Mouse (Mus musculus) hindbrain, postnatal 0 days (tissue): ENCODE results near the gene St3gal4. TPM values are rescaled to one million over a fixed set of nuclear protein-coding genes. Genes with fewer than 3 reads are reported as not detected.

Source experiments
- ATAC-seq: fragments of 200-750 bp; cut with Nextera tagmentation; 2 replicates; pipeline ENCODE4 v1.8.0; 2017; ENCODE audit warnings: mild to moderate bottlenecking, moderate TSS enrichment, moderate library complexity
- DNase-seq: peaks from one replicate; pipeline ENCODE4 v3.0.0-alpha.2; 2015; ENCODE audit warnings: low spot score
- H3K27ac ChIP-seq: fragments of 300-500 bp; sonication (generic); 2 replicates; pipeline ENCODE4 v1.5.1; 2014; ENCODE audit warnings: mild to moderate bottlenecking
- H3K27me3 ChIP-seq: fragments of 300-500 bp; sonication (generic); 2 replicates; pipeline ENCODE4 v1.6.1; 2014; ENCODE audit warnings: low read length, mixed read lengths; ENCODE audit not compliant: insufficient read depth
- H3K36me3 ChIP-seq: fragments of 300-500 bp; sonication (generic); 2 replicates; pipeline ENCODE4 v1.6.1; 2014; ENCODE audit warnings: low read length, mixed read lengths; ENCODE audit not compliant: insufficient read depth
- H3K4me1 ChIP-seq: fragments of 300-500 bp; sonication (generic); 2 replicates; pipeline ENCODE4 v1.6.1; 2014; ENCODE audit warnings: antibody characterized with exemption, low read length, mixed read lengths; ENCODE audit not compliant: insufficient read depth
- H3K4me2 ChIP-seq: fragments of 300-500 bp; sonication (generic); 2 replicates; pipeline ENCODE4 v1.6.1; 2014; ENCODE audit warnings: low read depth, mild to moderate bottlenecking, low read length, moderate library complexity, mixed read lengths
- H3K4me3 ChIP-seq: fragments of 300-500 bp; sonication (generic); 2 replicates; pipeline ENCODE4 v1.5.1; 2014; ENCODE audit warnings: low read length
- H3K9ac ChIP-seq: fragments of 300-500 bp; sonication (generic); replicated peaks from 2 replicates; pipeline ENCODE4 v1.6.1; 2014; ENCODE audit warnings: mild to moderate bottlenecking, low read length, moderate library complexity, mixed read lengths
- H3K9me3 ChIP-seq: fragments of 300-500 bp; sonication (generic); 2 replicates; pipeline ENCODE4 v1.6.1; 2016; ENCODE audit warnings: low read length, mixed read lengths
- CTCF ChIP-seq: IDR thresholded peaks from 2 replicates; pipeline ENCODE4 v1.5.1; 2016; ENCODE audit warnings: antibody characterized with exemption, control low read depth, low read depth
- WGBS: fragments of 180-500 bp; shearing (Covaris S2); extraction: QIAGEN DNeasy Blood & Tissue Kit; methylation state at CpG from one replicate; pipeline ENCODE4 v1.1.7; 2014; 5-methylcytosine and 5-hydroxymethylcytosine counted together
- polyA plus RNA-seq: library from polyadenylated mRNA; unstranded; fragments of >200 nt; fragmentation: Nextera tagmentation; extraction: Ambion mirVana; gene quantifications from 2 replicates; pipeline ENCODE4 v1.2.1, GENCODE M21; 2015
- total RNA-seq: library from RNA; depleted of rRNA; stranded (reverse); fragments of >200 nt; gene quantifications from 2 replicates; pipeline ENCODE4 v1.2.3, GENCODE M21; 2014

The St3gal4 gene
- total and polyA plus RNA-seq, 2 experiments from 2014 or later, result 16.4 to 31.4 TPM

DNA sequence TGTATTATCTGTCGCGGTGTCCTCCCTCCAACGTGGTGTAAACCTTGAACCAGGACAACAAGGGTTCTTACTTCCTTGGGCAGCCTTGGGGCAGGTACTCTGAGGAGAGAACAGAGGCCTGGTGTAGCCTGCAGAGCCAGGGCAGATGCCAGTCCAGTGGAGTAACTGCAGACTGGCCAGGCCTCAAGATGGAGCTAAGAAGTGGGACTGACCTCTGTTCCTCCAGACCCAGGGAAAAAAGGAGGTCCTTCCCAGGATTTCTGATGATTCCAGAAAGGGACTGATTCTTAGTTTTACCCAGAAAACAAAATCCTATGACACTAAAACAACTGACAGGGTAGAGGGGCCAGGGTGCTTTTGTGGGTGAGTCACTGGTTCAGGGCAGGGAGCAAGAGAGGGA, 4.8 kb downstream of the St3gal4 start:
- TF ChIP-seq CTCF, result no peak
- Histone ChIP-seq H3K27me3 (no peaks in the 10 kb centered on the region), H3K9me3 (no peaks in the 10 kb centered on the region), H3K4me2 (no peak overlapping the region), H3K9ac (no peak overlapping the region), H3K4me3 (no peak overlapping the region), H3K36me3 (no peaks in the 10 kb centered on the region), H3K4me1 (peaks cover 24% of the 10 kb centered on the region), H3K27ac (no peak overlapping the region)
- DNase-seq, result no peak
- 90% methylated on average over 3 of the region's 3 CpGs for WGBS
- no peak for ATAC-seq

DNA sequence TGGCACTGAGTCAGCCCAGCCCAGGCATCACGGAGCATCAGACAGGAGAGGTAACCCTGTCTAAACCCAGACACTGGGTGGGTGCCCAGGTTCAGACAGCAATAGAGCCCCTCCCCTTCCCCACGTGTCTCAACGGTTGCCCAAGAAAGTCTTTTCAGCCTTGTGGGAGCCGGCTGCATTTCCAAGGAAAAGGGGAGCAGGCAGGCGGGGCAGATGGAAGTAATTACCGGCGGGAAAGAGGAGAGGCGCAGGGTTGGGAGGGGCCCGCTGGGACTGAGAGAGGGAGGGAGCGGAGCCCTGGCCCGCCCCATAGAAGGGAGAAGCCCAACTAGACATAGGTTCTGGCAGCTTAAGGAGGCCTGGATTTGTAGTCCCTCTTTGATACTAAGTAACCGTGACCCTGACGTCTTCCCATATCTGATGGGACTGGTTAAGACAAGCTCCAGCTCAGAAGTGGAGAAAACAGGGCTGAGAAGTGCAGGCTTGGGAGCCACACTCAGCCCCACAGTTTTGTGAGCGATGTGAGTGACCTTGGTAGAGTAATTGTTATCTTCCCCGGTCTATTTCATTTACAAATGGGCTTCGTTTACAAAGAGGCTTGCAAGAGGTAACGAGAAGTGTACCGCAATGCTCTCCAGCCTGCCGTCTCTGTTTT, 7.0 kb downstream of the St3gal4 start:
- ATAC-seq (no peak), DNase-seq (peak; percentile 33)
- 26% methylated on average over 19 of the region's 19 CpGs for WGBS
- no peaks in the 10 kb centered on the region for H3K27me3 ChIP-seq
- H3K9ac ChIP-seq, result no peak overlapping the region
- no peaks in the 10 kb centered on the region for H3K36me3 ChIP-seq
- H3K27ac ChIP-seq, result no peak overlapping the region
- H3K4me2 ChIP-seq, result peak overlapping the region; percentile 20
- H3K9me3 ChIP-seq, result no peaks in the 10 kb centered on the region
- TF ChIP-seq CTCF, result no peak
- H3K4me1 ChIP-seq, result peaks cover 15% of the 10 kb centered on the region
- H3K4me3 ChIP-seq, result no peak overlapping the region

DNA sequence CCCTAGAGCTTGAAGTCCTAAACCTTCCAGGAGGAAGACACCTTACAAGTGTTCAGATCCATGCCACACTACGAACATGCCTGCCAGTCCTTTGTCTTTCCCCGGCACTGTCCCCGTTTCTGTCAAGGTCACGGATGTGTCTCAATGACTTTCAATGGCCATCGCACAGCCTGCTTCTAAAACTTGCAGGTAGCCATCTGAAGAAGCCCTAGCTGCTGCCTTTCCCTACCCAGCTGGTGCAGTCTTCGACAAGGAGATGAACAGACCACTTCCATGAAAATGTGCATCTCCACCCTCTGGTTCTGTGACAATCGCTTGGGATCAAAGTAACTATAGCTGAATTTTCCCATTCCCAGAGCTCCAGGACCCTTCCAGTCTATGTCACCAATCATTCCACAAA, 7.6 kb downstream of the St3gal4 start:
- ATAC-seq (no peak), DNase-seq (no peak)
- Histone ChIP-seq H3K4me2 (peak overlapping the region; percentile 20; the same call in 1 of the 2 replicates), H3K4me1 (peaks cover 16% of the 10 kb centered on the region), H3K4me3 (no peak overlapping the region), H3K9ac (no peak overlapping the region), H3K27ac (no peak overlapping the region), H3K36me3 (no peaks in the 10 kb centered on the region), H3K9me3 (no peaks in the 10 kb centered on the region), H3K27me3 (no peaks in the 10 kb centered on the region)
- TF ChIP-seq CTCF, result no peak
- WGBS, result 80% methylated on average over 7 of the region's 7 CpGs

DNA sequence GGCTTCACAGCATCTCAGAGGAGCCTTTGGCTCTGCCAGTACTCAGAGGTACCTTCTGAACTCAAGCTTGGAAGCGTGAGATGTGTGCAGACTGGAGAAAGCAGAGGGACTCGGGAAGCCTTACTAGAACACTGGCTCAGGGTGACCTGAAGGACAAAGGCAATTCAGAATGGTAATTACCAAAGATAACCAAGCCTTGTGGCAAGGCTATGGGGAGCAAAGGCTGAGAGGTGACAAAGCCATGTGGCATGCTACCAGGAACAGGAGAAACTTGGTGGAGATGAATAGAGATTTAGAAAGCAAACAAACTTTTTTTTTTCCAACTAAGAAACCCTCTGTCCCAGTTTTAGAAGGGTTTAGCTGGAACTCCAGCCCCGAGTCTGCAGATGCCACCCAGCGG, 8.5 kb downstream of the St3gal4 start:
- Histone ChIP-seq H3K27me3 (no peaks in the 10 kb centered on the region), H3K9ac (no peak overlapping the region), H3K27ac (no peak overlapping the region), H3K4me1 (peaks cover 17% of the 10 kb centered on the region), H3K9me3 (no peaks in the 10 kb centered on the region), H3K4me3 (no peak overlapping the region), H3K36me3 (no peaks in the 10 kb centered on the region), H3K4me2 (no peak overlapping the region)
- TF ChIP-seq CTCF, result no peak
- DNase-seq, result no peak
- WGBS, result 78% methylated on average over 4 of the region's 4 CpGs
- ATAC-seq, result no peak

DNA sequence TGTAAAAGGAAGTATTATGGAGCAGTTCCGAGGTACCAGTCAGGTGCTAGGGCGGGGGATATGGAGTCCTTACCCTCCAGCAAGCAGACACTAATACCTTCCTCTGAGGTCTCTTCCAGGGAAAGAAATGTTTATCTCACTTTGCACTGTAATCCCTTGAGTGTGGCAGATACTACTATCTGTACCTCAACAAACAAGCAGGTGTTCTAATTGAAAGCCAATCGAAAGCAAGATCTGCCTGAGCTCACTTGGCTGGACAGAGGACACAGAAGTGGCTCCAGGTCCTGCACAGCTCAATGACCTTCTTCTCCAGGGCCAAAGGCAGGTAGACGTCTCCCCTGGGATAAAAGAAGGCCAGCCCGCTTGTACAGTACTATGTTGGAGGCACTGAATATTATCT, 9.0 kb downstream of the St3gal4 start:
- no peak for TF ChIP-seq CTCF
- no peak overlapping the region for H3K4me3 ChIP-seq
- ATAC-seq (no peak), DNase-seq (no peak)
- H3K36me3 ChIP-seq, result no peaks in the 10 kb centered on the region
- H3K27ac ChIP-seq, result peak overlapping the region; percentile 58; the same call in 1 of the 2 replicates
- no peaks in the 10 kb centered on the region for H3K9me3 ChIP-seq
- no peak overlapping the region for H3K4me2 ChIP-seq
- peaks cover 17% of the 10 kb centered on the region for H3K4me1 ChIP-seq
- H3K27me3 ChIP-seq, result no peaks in the 10 kb centered on the region
- WGBS, result 94% methylated on average over 5 of the region's 5 CpGs
- H3K9ac ChIP-seq, result no peak overlapping the region

DNA sequence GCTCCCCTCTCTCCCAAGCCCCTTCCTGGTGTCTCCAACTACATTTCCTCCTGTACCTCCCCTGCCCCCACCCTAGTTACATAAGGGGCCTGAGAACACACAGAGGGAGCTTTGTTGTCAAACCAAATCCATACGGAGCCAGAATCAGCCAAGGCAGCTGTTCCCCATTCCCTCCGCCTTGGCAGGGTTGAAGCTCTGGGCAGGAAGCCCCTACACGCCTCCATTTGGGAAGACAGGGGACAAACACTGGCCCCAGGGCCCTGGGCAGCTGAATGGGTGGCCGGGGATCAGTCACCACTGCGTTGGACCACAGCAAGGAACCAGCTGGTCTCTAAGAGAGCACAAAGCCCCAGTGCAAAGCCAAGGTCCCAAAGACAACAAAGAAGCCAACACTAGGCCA, 10.2 kb downstream of the St3gal4 start:
- no peak overlapping the region for H3K4me3 ChIP-seq
- WGBS, result 29% methylated on average over 5 of the region's 5 CpGs
- H3K9ac ChIP-seq, result no peak overlapping the region
- peaks cover 17% of the 10 kb centered on the region for H3K4me1 ChIP-seq
- ATAC-seq (peak; percentile 95), DNase-seq (peak; percentile 85)
- H3K4me2 ChIP-seq, result no peak overlapping the region
- no peak for TF ChIP-seq CTCF
- H3K27ac ChIP-seq, result peak overlapping the region; percentile 58; the same call in 1 of the 2 replicates
- no peaks in the 10 kb centered on the region for H3K27me3 ChIP-seq
- H3K36me3 ChIP-seq, result no peaks in the 10 kb centered on the region
- no peaks in the 10 kb centered on the region for H3K9me3 ChIP-seq

DNA sequence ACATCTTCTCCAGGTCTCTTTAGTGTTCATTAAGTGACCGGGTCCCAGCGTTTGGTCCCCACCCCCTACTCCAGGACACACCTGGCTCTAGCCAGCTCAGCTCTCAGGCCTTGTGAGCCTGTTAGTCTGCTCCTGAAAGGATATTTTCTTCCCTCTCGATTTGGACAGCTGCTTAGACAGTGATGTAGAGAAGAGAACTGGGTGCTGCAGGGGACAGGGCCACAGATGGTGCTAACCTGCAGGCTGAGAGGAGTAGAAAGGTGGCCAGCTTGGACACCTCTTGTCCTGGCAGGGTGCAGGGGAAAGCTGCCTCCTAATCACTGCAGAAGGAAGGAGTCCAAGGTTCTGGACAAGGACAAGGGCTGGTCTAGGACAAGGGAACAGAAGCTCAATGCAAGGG, 11.0 kb downstream of the St3gal4 start:
- no peaks in the 10 kb centered on the region for H3K9me3 ChIP-seq
- H3K27ac ChIP-seq, result no peak overlapping the region
- no peak for TF ChIP-seq CTCF
- H3K4me1 ChIP-seq, result peaks cover 17% of the 10 kb centered on the region
- no peak for ATAC-seq
- H3K4me3 ChIP-seq, result no peak overlapping the region
- no peak overlapping the region for H3K4me2 ChIP-seq
- no peaks in the 10 kb centered on the region for H3K36me3 ChIP-seq
- no peak overlapping the region for H3K9ac ChIP-seq
- WGBS, result 88% methylated on average over 3 of the region's 3 CpGs
- DNase-seq, result no peak
- no peaks in the 10 kb centered on the region for H3K27me3 ChIP-seq
